Mouse (Mus musculus) CH12.LX (cell line): ENCODE measurements at regions not wholly inside any gene's neighbourhood (a gene's known extent, or its start where the extent isn't known, plus 50 kb on each side); places are given as distances from the start of the nearest gene placed in this dataset.

ENCODE experiments used
- DNase-seq: peaks from one replicate; pipeline ENCODE4 v3.0.0-alpha.2; 2013; ENCODE audit errors: extremely low read depth
- H3K27ac ChIP-seq: 2 replicates; pipeline ENCODE4 v1.5.1; 2012; ENCODE audit warnings: low read depth, mild to moderate bottlenecking, control low read depth, moderate library complexity; ENCODE audit not compliant: insufficient read depth
- H3K27me3 ChIP-seq: replicated peaks from 2 replicates; pipeline ENCODE3; 2012; ENCODE audit warnings: inconsistent platforms
- H3K36me3 ChIP-seq, 2 experiments: replicated peaks in 1 of 2; 2 replicates each; pipeline versions ENCODE3 to v1.6.1; 2012; ENCODE audit warnings: inconsistent platforms in 1 of 2, low read length in 1 of 2, mild to moderate bottlenecking in 1 of 2, mixed read lengths in 1 of 2, moderate library complexity in 1 of 2; ENCODE audit not compliant: control insufficient read depth in 1 of 2, insufficient read depth in 1 of 2
- H3K4me1 ChIP-seq, 2 experiments: 2 replicates each; pipeline ENCODE4 v1.6.1; 2012; ENCODE audit warnings: inconsistent platforms in 1 of 2, moderate library complexity in 1 of 2; ENCODE audit not compliant: insufficient read depth in 2 of 2, control insufficient read depth in 1 of 2
- H3K4me2 ChIP-seq: 2 replicates; pipeline ENCODE4 v1.6.1; 2012; ENCODE audit warnings: low read depth, mild to moderate bottlenecking, control low read depth; ENCODE audit not compliant: poor library complexity, insufficient read depth, severe bottlenecking
- H3K4me3 ChIP-seq, 3 experiments: fragments of 150-350 bp in 1 of 3; sonication (generic) in 1 of 3; replicated peaks in 1 of 3; 2 replicates each; pipeline versions ENCODE3 to v1.5.1; 2011 to 2012; ENCODE audit warnings: low read depth in 2 of 3, low read length in 2 of 3, mild to moderate bottlenecking in 2 of 3, moderate library complexity in 2 of 3, control low read depth in 1 of 3, improper control_type of control experiment in 1 of 3, inconsistent platforms in 1 of 3, mixed read lengths in 1 of 3; ENCODE audit not compliant: poor library complexity in 1 of 3
- H3K79me2 ChIP-seq: replicated peaks from 2 replicates; pipeline ENCODE4 v1.6.1; 2012; ENCODE audit warnings: mild to moderate bottlenecking, moderate library complexity; ENCODE audit not compliant: control insufficient read depth, poor library complexity, insufficient read depth, severe bottlenecking; ENCODE audit errors: extremely low read depth
- H3K9ac ChIP-seq: 2 replicates; pipeline ENCODE4 v1.6.1; 2012; ENCODE audit warnings: low read depth, mild to moderate bottlenecking, control low read depth, moderate library complexity; ENCODE audit not compliant: insufficient read depth
- H3K9me3 ChIP-seq: replicated peaks from 2 replicates; pipeline ENCODE3; 2012; ENCODE audit warnings: low read length, inconsistent platforms, mixed read lengths
- CHD1 ChIP-seq: IDR thresholded peaks from 2 replicates; pipeline ENCODE4 v1.6.1; 2012; ENCODE audit warnings: low read depth, low read length, improper control_type of control experiment, inconsistent platforms
- ELF1 ChIP-seq: IDR thresholded peaks from 2 replicates; pipeline ENCODE4 v1.6.1; 2014; ENCODE audit warnings: low read depth, mild to moderate bottlenecking, inconsistent platforms, low read length, improper control_type of control experiment
- HCFC1 ChIP-seq: IDR thresholded peaks from 2 replicates; pipeline ENCODE4 v1.6.1; 2012; ENCODE audit warnings: low read depth, mild to moderate bottlenecking, inconsistent platforms, low read length, improper control_type of control experiment
- IRF4 ChIP-seq: IDR thresholded peaks from 2 replicates; pipeline ENCODE4 v1.6.1; 2014; ENCODE audit warnings: low read depth, mild to moderate bottlenecking, inconsistent platforms, low read length, improper control_type of control experiment
- JUN ChIP-seq: IDR thresholded peaks from 2 replicates; pipeline ENCODE4 v1.6.1; 2011; ENCODE audit warnings: low read depth, mild to moderate bottlenecking, low read length, improper control_type of control experiment, moderate library complexity; ENCODE audit not compliant: insufficient read depth
- KAT2A ChIP-seq: IDR thresholded peaks from 2 replicates; pipeline ENCODE4 v1.6.1; 2012; ENCODE audit warnings: low read length, improper control_type of control experiment, inconsistent platforms; ENCODE audit not compliant: insufficient replicate concordance
- MAX ChIP-seq: IDR thresholded peaks from 2 replicates; pipeline ENCODE4 v1.6.1; 2011; ENCODE audit warnings: low read length, improper control_type of control experiment
- MEF2A ChIP-seq: IDR thresholded peaks from 2 replicates; pipeline ENCODE4 v1.6.1; 2014; ENCODE audit warnings: low read depth, mild to moderate bottlenecking, inconsistent platforms, low read length, improper control_type of control experiment, borderline replicate concordance
- MXI1 ChIP-seq: IDR thresholded peaks from 2 replicates; pipeline ENCODE4 v1.6.1; 2011; ENCODE audit warnings: mild to moderate bottlenecking, low read depth, low read length, improper control_type of control experiment
- NELFE ChIP-seq: IDR thresholded peaks from 2 replicates; pipeline ENCODE4 v1.6.1; 2011; ENCODE audit warnings: low read depth, low read length, improper control_type of control experiment
- NRF1 ChIP-seq: IDR thresholded peaks from 2 replicates; pipeline ENCODE4 v1.6.1; 2014; ENCODE audit warnings: low read depth, mild to moderate bottlenecking, inconsistent platforms, low read length, improper control_type of control experiment, moderate library complexity
- PAX5 ChIP-seq: IDR thresholded peaks from 2 replicates; pipeline ENCODE4 v1.6.1; 2012; ENCODE audit warnings: low read length, inconsistent platforms, mixed read lengths
- POLR2AphosphoS2 ChIP-seq: IDR thresholded peaks from 2 replicates; pipeline ENCODE4 v1.6.1; 2011; ENCODE audit warnings: low read depth, low read length, improper control_type of control experiment
- SMC3 ChIP-seq: IDR thresholded peaks from 2 replicates; pipeline ENCODE4 v1.6.1; 2011; ENCODE audit warnings: low read depth, low read length, improper control_type of control experiment
- TBP ChIP-seq: conservative IDR thresholded peaks from 2 replicates; pipeline ENCODE4 v1.6.1; 2011; ENCODE audit warnings: low read depth, low read length, improper control_type of control experiment
- USF2 ChIP-seq: conservative IDR thresholded peaks from 2 replicates; pipeline ENCODE4 v1.6.1; 2011; ENCODE audit warnings: low read depth, low read length, improper control_type of control experiment
- ZC3H11A ChIP-seq: IDR thresholded peaks from 2 replicates; pipeline ENCODE4 v1.6.1; 2012; ENCODE audit warnings: low read depth, mild to moderate bottlenecking, inconsistent platforms, low read length, improper control_type of control experiment
- ZKSCAN1 ChIP-seq: IDR thresholded peaks from 2 replicates; pipeline ENCODE4 v1.6.1; 2012; ENCODE audit warnings: low read depth, inconsistent platforms, low read length, improper control_type of control experiment, borderline replicate concordance
- dilution Hi-C: fragments of 300-500 bp; cut with MboI; formaldehyde crosslinking; loops from 2 replicates; pipeline ENCODE4 v1.14.3; 2020; ENCODE audit warnings: low sequenced_read_pairs; ENCODE audit not compliant: extremely low pct_unique_long_range_greater_than_20kb, extremely low pct_ligation_motif_present
- in situ Hi-C: fragments of 300-500 bp; cut with MboI; formaldehyde crosslinking; loops from 3 replicates; pipeline ENCODE4 v1.14.3; 2019; ENCODE audit warnings: low sequenced_read_pairs, low pct_ligation_motif_present, low pct_unique_long_range_greater_than_20kb, mixed read lengths

DNA sequence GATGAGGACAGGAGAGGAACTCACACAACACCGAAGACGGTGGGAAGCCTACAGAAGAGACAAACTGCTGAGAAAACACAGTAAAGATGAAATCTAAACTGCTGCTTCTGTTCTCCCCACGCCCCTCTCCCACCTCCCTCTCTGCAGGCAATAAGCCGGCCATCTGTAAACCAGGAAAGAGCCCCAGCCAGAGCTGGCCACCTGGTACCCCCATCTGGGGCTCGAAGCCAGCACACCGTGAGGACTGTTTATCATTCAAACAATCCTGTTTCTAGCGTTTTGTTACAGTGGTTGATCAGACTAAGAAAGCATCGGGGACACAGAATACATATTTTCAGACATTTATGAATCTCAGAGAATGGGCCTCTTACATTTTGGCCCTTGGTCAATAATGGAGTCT, 270.0 kb upstream of the 9630041A04Rik start:
- peaks cover 72% of the 10 kb centered on the region for H3K9me3 ChIP-seq
- no peaks in the 10 kb centered on the region for H3K27me3 ChIP-seq
- no peak overlapping the region for H3K4me3 ChIP-seq
- TF ChIP-seq CHD1: no peak
- dilution Hi-C loops: no loop called here
- no peaks in the 10 kb centered on the region for H3K4me1 ChIP-seq
- no peaks in the 10 kb centered on the region for H3K36me3 ChIP-seq
- H3K9ac ChIP-seq: no peak overlapping the region
- no peak for DNase-seq
- H3K27ac ChIP-seq: no peak overlapping the region
- no peaks in the 10 kb centered on the region for H3K79me2 ChIP-seq
- in situ Hi-C loops: no loop called here
- H3K4me2 ChIP-seq: no peak overlapping the region

DNA sequence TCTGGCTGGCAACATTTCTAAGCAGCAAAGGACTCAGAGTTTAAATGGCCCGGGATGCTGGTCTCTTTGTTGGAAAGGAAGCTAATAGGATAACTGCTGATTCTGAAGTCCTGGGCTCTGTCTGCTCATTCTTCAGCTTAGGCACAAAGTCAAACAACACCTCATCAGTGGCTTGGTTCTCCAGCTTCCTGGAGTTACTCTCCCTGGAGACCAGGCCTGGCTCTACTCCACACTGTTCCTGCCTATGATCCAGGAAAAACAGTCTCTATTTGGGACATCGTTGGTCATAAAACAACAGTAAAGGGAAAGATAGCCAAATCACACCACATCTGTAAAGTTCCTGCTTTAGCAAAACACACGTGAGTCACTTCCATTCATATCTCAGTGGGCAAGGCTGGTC, 271.3 kb upstream of the 9630041A04Rik start:
- Histone ChIP-seq H3K9ac (no peak overlapping the region), H3K27me3 (no peaks in the 10 kb centered on the region), H3K9me3 (peaks cover 70% of the 10 kb centered on the region), H3K36me3 (no peaks in the 10 kb centered on the region), H3K79me2 (no peaks in the 10 kb centered on the region), H3K27ac (no peak overlapping the region), H3K4me1 (no peaks in the 10 kb centered on the region), H3K4me2 (no peak overlapping the region), H3K4me3 (no peak overlapping the region)
- no peak for TF ChIP-seq MXI1
- TF ChIP-seq MAX: no peak
- no peak for TF ChIP-seq ZC3H11A
- no peak for TF ChIP-seq USF2
- no peak for TF ChIP-seq HCFC1
- TF ChIP-seq MEF2A: no peak
- no peak for TF ChIP-seq ELF1
- TF ChIP-seq SMC3: no peak
- TF ChIP-seq KAT2A: no peak
- TF ChIP-seq PAX5: no peak
- TF ChIP-seq JUN: no peak
- TF ChIP-seq TBP: no peak
- TF ChIP-seq ZKSCAN1: no peak
- TF ChIP-seq NRF1: no peak
- TF ChIP-seq IRF4: no peak
- no peak for TF ChIP-seq POLR2AphosphoS2
- no peak for TF ChIP-seq NELFE
- DNase-seq: no peak
- in situ Hi-C loops: no loop called here
- dilution Hi-C loops: no loop called here
